Mouse (Mus musculus): ENCODE data around the gene Atp6v0e. TPM values are rescaled to one million over a fixed set of nuclear protein-coding genes. Genes with fewer than 3 reads are reported as not detected.

The Atp6v0e gene
- total RNA-seq, 2 experiments from 2014 or later, result 31.3 to 34.7 TPM

GRCm38 (mm10) chr17:26705463-26706359 lies 42.7 kb downstream of the Atp6v0e start:
- intact Hi-C loops (cut with DNase I), result no loop called here
- DNase-seq (ENCODE audit: extremely low spot score in 1 of 2, low spot score in 2 of 2), result peak in 1 of 2 experiments; percentile 33

- no peak for DNase-seq (ENCODE audit: extremely low spot score in 1 of 2, low spot score in 2 of 2)
- intact Hi-C loops (cut with DNase I), result no loop called here
Measured at GRCm38 (mm10) chr17:26707066-26707465, 44.0 kb downstream of the Atp6v0e start.

GRCm38 (mm10) chr17:26708499-26708898 lies 45.5 kb downstream of the Atp6v0e start:
- DNase-seq (ENCODE audit: extremely low spot score in 1 of 2, low spot score in 2 of 2), result no peak
- intact Hi-C loops (cut with DNase I), result no loop called here

- DNase-seq (ENCODE audit: extremely low spot score in 1 of 2, low spot score in 2 of 2), result no peak
- intact Hi-C loops (cut with DNase I), result no loop called here
Measured at GRCm38 (mm10) chr17:26708993-26709590, 46.1 kb downstream of the Atp6v0e start.

- intact Hi-C loops (cut with DNase I), result no loop called here
- no peak for DNase-seq (ENCODE audit: extremely low spot score in 1 of 2, low spot score in 2 of 2)
Measured at GRCm38 (mm10) chr17:26710049-26710448, 47.0 kb downstream of the Atp6v0e start.

- intact Hi-C loops (cut with DNase I), result loop anchor here (5.0 kb wide), 1 partner anchor 67 kb away; the partner anchor contains the start of gene Bnip1
- peak; percentile 97 to 100 for DNase-seq (ENCODE audit: extremely low spot score in 1 of 2, low spot score in 2 of 2)
Measured at GRCm38 (mm10) chr17:26715271-26715758, 52.3 kb downstream of the Atp6v0e start, which contains the start of gene Crebrf. Crebrf (plus strand) TSS chr17:26715650.

- intact Hi-C loops (cut with DNase I), result loop anchor here (5.0 kb wide), 1 partner anchor 66 kb away; the partner anchor contains the start of gene Bnip1
- DNase-seq (ENCODE audit: extremely low spot score in 1 of 2, low spot score in 2 of 2), result peak; percentile 92 to 98
Measured at GRCm38 (mm10) chr17:26715916-26716717, 53.1 kb downstream of the Atp6v0e start.

- intact Hi-C loops (cut with DNase I), result loop anchor here (5.0 kb wide), 1 partner anchor 64 kb away; the partner anchor contains the start of gene Bnip1
- no peak for DNase-seq (ENCODE audit: extremely low spot score in 1 of 2, low spot score in 2 of 2)
Measured at GRCm38 (mm10) chr17:26717868-26718267, 54.8 kb downstream of the Atp6v0e start.

GRCm38 (mm10) chr17:26719405-26719804 lies 56.4 kb downstream of the Atp6v0e start:
- DNase-seq (ENCODE audit: extremely low spot score in 1 of 2, low spot score in 2 of 2), result no peak
- intact Hi-C loops (cut with DNase I), result loop anchor here (5.0 kb wide), 1 partner anchor 63 kb away; the partner anchor contains the start of gene Bnip1

GRCm38 (mm10) chr17:26721802-26722201 lies 58.8 kb downstream of the Atp6v0e start:
- intact Hi-C loops (cut with DNase I), result no loop called here
- DNase-seq (ENCODE audit: extremely low spot score in 1 of 2, low spot score in 2 of 2), result no peak

- intact Hi-C loops (cut with DNase I), result no loop called here
- DNase-seq (ENCODE audit: extremely low spot score in 1 of 2, low spot score in 2 of 2), result no peak
Measured at GRCm38 (mm10) chr17:26724790-26725189, 61.8 kb downstream of the Atp6v0e start.

GRCm38 (mm10) chr17:26726674-26727073 lies 63.6 kb downstream of the Atp6v0e start:
- no peak for DNase-seq (ENCODE audit: extremely low spot score in 1 of 2, low spot score in 2 of 2)
- intact Hi-C loops (cut with DNase I), result no loop called here

GRCm38 (mm10) chr17:26727110-26727755 lies 64.2 kb downstream of the Atp6v0e start:
- DNase-seq (ENCODE audit: extremely low spot score in 1 of 2, low spot score in 2 of 2), result no peak
- intact Hi-C loops (cut with DNase I), result no loop called here

GRCm38 (mm10) chr17:26742581-26742980 lies 79.5 kb downstream of the Atp6v0e start:
- intact Hi-C loops (cut with DNase I), result no loop called here
- no peak for DNase-seq (ENCODE audit: extremely low spot score in 1 of 2, low spot score in 2 of 2)

GRCm38 (mm10) chr17:26743294-26743693 lies 80.3 kb downstream of the Atp6v0e start:
- intact Hi-C loops (cut with DNase I), result no loop called here
- no peak for DNase-seq (ENCODE audit: extremely low spot score in 1 of 2, low spot score in 2 of 2)
